Mouse (Mus musculus): Measurements from ENCODE around the gene Gnpnat1. TPM values are rescaled to one million over a fixed set of nuclear protein-coding genes. Genes with fewer than 3 reads are reported as not detected.

Gnpnat1 gene
- polyA plus RNA-seq (2015; fragmentation: Nextera tagmentation; extraction: Ambion mirVana), result 46.3 and 55.0 TPM in 2 replicates

GRCm38 (mm10) chr14:45404813-45405212 is at the start of gene Gnpnat1:
Gene Gnpnat1, minus strand, starts transcription at chr14:45404913.

GRCm38 (mm10) chr14:45350931-45351859 is 53.5 kb downstream of the Gnpnat1 start, which contains the start of gene Styx:
Gene Styx, plus strand, starts transcription at chr14:45351093.

GRCm38 (mm10) chr14:45329589-45330181 is 75.0 kb downstream of the Gnpnat1 start, which contains the start of gene Psmc6:
Gene Psmc6, plus strand, starts transcription at chr14:45329788.

Small RNA genes within 50 kb of the gene (microRNA-seq; reads per million reads assigned to microRNA genes)
- gene Gm25353 (ENCODE audit: borderline replicate concordance, insufficient number of aligned reads), result not detected

Other genes with a start within 250 kb of the Gnpnat1 start
- gene Gpr137c, start 185.2 kb downstream of the Gnpnat1 start, polyA plus RNA-seq (2015; fragmentation: Nextera tagmentation; extraction: Ambion mirVana), result 1.8 and 2.4 TPM in 2 replicates
- gene Txndc16, start 184.6 kb downstream of the Gnpnat1 start, polyA plus RNA-seq (2015; fragmentation: Nextera tagmentation; extraction: Ambion mirVana), result 16.6 and 25.2 TPM in 2 replicates
- gene Ero1l, start 86.1 kb downstream of the Gnpnat1 start, polyA plus RNA-seq (2015; fragmentation: Nextera tagmentation; extraction: Ambion mirVana), result 23.1 and 33.6 TPM in 2 replicates
- gene Psmc6, start 75.1 kb downstream of the Gnpnat1 start, polyA plus RNA-seq (2015; fragmentation: Nextera tagmentation; extraction: Ambion mirVana), result 169 and 217 TPM in 2 replicates
- gene Styx, start 53.8 kb downstream of the Gnpnat1 start, polyA plus RNA-seq (2015; fragmentation: Nextera tagmentation; extraction: Ambion mirVana), result 44.5 and 66.6 TPM in 2 replicates
- gene Fermt2, start 125.2 kb upstream of the Gnpnat1 start, polyA plus RNA-seq (2015; fragmentation: Nextera tagmentation; extraction: Ambion mirVana), result 114 and 131 TPM in 2 replicates